Mouse (Mus musculus): Measurements from ENCODE around the gene Hes2. TPM values are rescaled to one million over a fixed set of nuclear protein-coding genes. Genes with fewer than 3 reads are reported as not detected.

Hes2 gene
- polyA plus RNA-seq, 1 experiment from 2014 or later = not detected

Other genes starting within 250 kb of the Hes2 start
- 63.0 and 71.4 TPM in 2 replicates for gene Dnajc11, start 225.2 kb upstream of the Hes2 start, polyA plus RNA-seq (2015; fragmentation: Nextera tagmentation; extraction: Ambion mirVana)
- gene Thap3, start 169.9 kb upstream of the Hes2 start, polyA plus RNA-seq (2015; fragmentation: Nextera tagmentation; extraction: Ambion mirVana) = 56.3 and 61.2 TPM in 2 replicates
- 38.0 and 38.1 TPM in 2 replicates for gene Phf13, start 162.6 kb upstream of the Hes2 start, polyA plus RNA-seq (2015; fragmentation: Nextera tagmentation; extraction: Ambion mirVana)
- gene Klhl21, start 150.1 kb upstream of the Hes2 start, polyA plus RNA-seq (2015; fragmentation: Nextera tagmentation; extraction: Ambion mirVana) = 10.1 TPM in 2 replicates
- 17.5 and 22.9 TPM in 2 replicates for gene Zbtb48, start 131.2 kb upstream of the Hes2 start, polyA plus RNA-seq (2015; fragmentation: Nextera tagmentation; extraction: Ambion mirVana)
- gene Tas1r1, start 120.3 kb upstream of the Hes2 start, polyA plus RNA-seq (2015; fragmentation: Nextera tagmentation; extraction: Ambion mirVana) = 0.55 and 0.59 TPM in 2 replicates
- 34.4 and 34.8 TPM in 2 replicates for gene Nol9, start 119.5 kb upstream of the Hes2 start, polyA plus RNA-seq (2015; fragmentation: Nextera tagmentation; extraction: Ambion mirVana)
- gene Plekhg5, start 86.4 kb upstream of the Hes2 start, polyA plus RNA-seq (2015; fragmentation: Nextera tagmentation; extraction: Ambion mirVana) = 19.5 and 22.2 TPM in 2 replicates
- gene Tnfrsf25, start 42.9 kb upstream of the Hes2 start, polyA plus RNA-seq (2015; fragmentation: Nextera tagmentation; extraction: Ambion mirVana) = 1.1 and 1.5 TPM in 2 replicates
- gene Espn, start 6.5 kb upstream of the Hes2 start, polyA plus RNA-seq (2015; fragmentation: Nextera tagmentation; extraction: Ambion mirVana) = 3.4 and 5.9 TPM in 2 replicates
- 48.5 and 54.1 TPM in 2 replicates for gene Acot7, start 19.3 kb downstream of the Hes2 start, polyA plus RNA-seq (2015; fragmentation: Nextera tagmentation; extraction: Ambion mirVana)
- 11.1 TPM in 2 replicates for gene Gpr153, start 115.4 kb downstream of the Hes2 start, polyA plus RNA-seq (2015; fragmentation: Nextera tagmentation; extraction: Ambion mirVana)
- not detected in 2 replicates for gene Hes3, start 132.8 kb downstream of the Hes2 start, polyA plus RNA-seq (2015; fragmentation: Nextera tagmentation; extraction: Ambion mirVana)
- 23.5 and 26.6 TPM in 2 replicates for gene Icmt, start 138.4 kb downstream of the Hes2 start, polyA plus RNA-seq (2015; fragmentation: Nextera tagmentation; extraction: Ambion mirVana)
- 0.72 and 1.3 TPM in 2 replicates for gene Rnf207, start 160.1 kb downstream of the Hes2 start, polyA plus RNA-seq (2015; fragmentation: Nextera tagmentation; extraction: Ambion mirVana)
- 447 and 449 TPM in 2 replicates for gene Rpl22, start 166.9 kb downstream of the Hes2 start, polyA plus RNA-seq (2015; fragmentation: Nextera tagmentation; extraction: Ambion mirVana)
- 2.5 and 2.6 TPM in 2 replicates for gene Chd5, start 179.8 kb downstream of the Hes2 start, polyA plus RNA-seq (2015; fragmentation: Nextera tagmentation; extraction: Ambion mirVana)

Data from embryonic facial prominence, embryonic 13.5 days (tissue).